ENCODE assay signal across 27 mouse cellular contexts in genomic region chr6:82926528-82926927, GRCm38 (mm10). TPM values are rescaled to one million over a fixed set of nuclear protein-coding genes. Genes with fewer than 3 reads are reported as not detected.
DNase-seq lines count a peak whose midpoint lies in the region; ATAC-seq and TF ChIP-seq lines count a peak whose summit lies in the region.
"Had no signal": no experiment of that assay in that cellular context is flagged by ENCODE, and none has a peak within 500 bp of the region (broad histone marks: within the 10 kb centered on the region; RNA-seq: fewer than 3 reads in every experiment).

No protein-coding gene starts in this region.

- H3K27me3 ChIP-seq in hindbrain, postnatal 0 days (ENCODE audit: insufficient read depth, low read length) = no peaks in the 10 kb centered on the region
- no peaks in the 10 kb centered on the region for H3K27me3 ChIP-seq in hindbrain, embryonic 12.5 days
- H3K27me3 ChIP-seq: embryonic facial prominence, embryonic 12.5 days; forebrain, embryonic 13.5 days; midbrain, embryonic 13.5 days; neural tube, embryonic 13.5 days had no signal

- H3K4me1 ChIP-seq in hindbrain, postnatal 0 days (ENCODE audit: insufficient read depth, low read length) = no peaks in the 10 kb centered on the region
- H3K4me1 ChIP-seq in hindbrain, embryonic 12.5 days = no peaks in the 10 kb centered on the region
- H3K4me1 ChIP-seq: embryonic facial prominence, embryonic 12.5 days; forebrain, embryonic 13.5 days; limb, embryonic 12.5 days; liver, embryonic 13.5 days; midbrain, embryonic 13.5 days; neural tube, embryonic 13.5 days had no signal

- H3K9me3 ChIP-seq in hindbrain, postnatal 0 days (ENCODE audit: low read length) = no peaks in the 10 kb centered on the region
- H3K9me3 ChIP-seq in hindbrain, embryonic 12.5 days (replicated peaks) = no peaks in the 10 kb centered on the region
- H3K9me3 ChIP-seq: embryonic facial prominence, embryonic 12.5 days; forebrain, embryonic 13.5 days; limb, embryonic 12.5 days; liver, embryonic 13.5 days; midbrain, embryonic 13.5 days had no signal

- peak; percentile 43; the same call in 1 of the 2 replicates for ATAC-seq in hindbrain, postnatal 0 days
- ATAC-seq in hindbrain, embryonic 12.5 days (ENCODE audit: low FRiP score) = no peak
- ATAC-seq in monocyte, adult 5-6 weeks (replicated peaks; ENCODE audit: insufficient number of reproducible peaks, low FRiP score, low TSS enrichment, poor library complexity, severe bottlenecking) = no peak
- ATAC-seq: forebrain, embryonic 13.5 days; midbrain, embryonic 13.5 days had no signal

- peak; percentile 50 for DNase-seq in cerebellum, adult 11-12 months
- no peak for DNase-seq in cerebellum, adult 11 months
- DNase-seq in hindbrain, postnatal 0 days (ENCODE audit: low spot score) = peak; percentile 46
- DNase-seq in brain, adult 2 months (ENCODE audit: low read depth, low spot score) = peak; percentile 72
- peak; percentile 55 for DNase-seq in cerebellum, adult 9-11 months
- DNase-seq: adrenal gland, postnatal 10 days; gastrocnemius, postnatal 14 days; kidney, adult 8-10 months; kidney, postnatal 10 days; liver, embryonic 13.5 days; lung, adult 2 months; lung, postnatal 14 days; right cerebral cortex, adult 18-20 months; thymus, adult 2 months; thymus, postnatal 4 days had no signal

- H3K27ac ChIP-seq in hindbrain, postnatal 0 days = peak overlapping the region; percentile 56; the same call in 1 of the 2 replicates
- H3K27ac ChIP-seq in hindbrain, embryonic 12.5 days = no peak overlapping the region
- H3K27ac ChIP-seq: embryonic facial prominence, embryonic 12.5 days; forebrain, embryonic 13.5 days; limb, embryonic 12.5 days; liver, embryonic 13.5 days; midbrain, embryonic 13.5 days; neural tube, embryonic 13.5 days; stomach, postnatal 0 days had no signal

- no peak overlapping the region for H3K9ac ChIP-seq in hindbrain, postnatal 0 days (replicated peaks; ENCODE audit: low read length)
- no peak overlapping the region for H3K9ac ChIP-seq in hindbrain, embryonic 12.5 days
- H3K9ac ChIP-seq: embryonic facial prominence, embryonic 12.5 days; forebrain, embryonic 13.5 days; limb, embryonic 12.5 days; liver, embryonic 13.5 days; midbrain, embryonic 13.5 days; neural tube, embryonic 13.5 days had no signal

- no peak overlapping the region for H3K4me2 ChIP-seq in hindbrain, postnatal 0 days (ENCODE audit: low read depth, low read length)
- no peak overlapping the region for H3K4me2 ChIP-seq in hindbrain, embryonic 12.5 days (replicated peaks)
- H3K4me2 ChIP-seq: embryonic facial prominence, embryonic 12.5 days; forebrain, embryonic 13.5 days; heart, embryonic 11.5 days; limb, embryonic 12.5 days; liver, embryonic 13.5 days; midbrain, embryonic 13.5 days; neural tube, embryonic 13.5 days had no signal

- peaks cover 1% of the 10 kb centered on the region; the same call in 1 of the 2 replicates for H3K36me3 ChIP-seq in hindbrain, postnatal 0 days (ENCODE audit: insufficient read depth, low read length)
- peaks cover 7% of the 10 kb centered on the region for H3K36me3 ChIP-seq in hindbrain, embryonic 12.5 days
- H3K36me3 ChIP-seq: embryonic facial prominence, embryonic 12.5 days; liver, embryonic 13.5 days had no signal

- no peak overlapping the region for H3K4me3 ChIP-seq in hindbrain, postnatal 0 days (ENCODE audit: low read length)
- H3K4me3 ChIP-seq in hindbrain, embryonic 12.5 days = no peak overlapping the region
- H3K4me3 ChIP-seq: embryonic facial prominence, embryonic 12.5 days; forebrain, embryonic 13.5 days; limb, embryonic 12.5 days; liver, embryonic 13.5 days; megakaryocyte, embryonic 14.5 days; midbrain, embryonic 13.5 days; myocyte; neural tube, embryonic 13.5 days had no signal

- 66% methylated on average over 7 of the region's 7 CpGs for WGBS in hindbrain, postnatal 0 days
- WGBS in hindbrain, embryonic 12.5 days = 85% methylated on average over 7 of the region's 7 CpGs

- no peak for TF ChIP-seq CTCF in hindbrain, postnatal 0 days (IDR thresholded peaks at IDR 0.05; ENCODE audit: low read depth)

RNA-seq across cellular contexts. Expression of gene Sema4f, which starts 13.0 kb away (rescaled TPM):
- 19.2 and 21.6 TPM in 2 replicates for total RNA-seq in hindbrain, postnatal 0 days (2014; rRNA removed)
- polyA plus RNA-seq in hindbrain, postnatal 0 days (2015; fragmentation: Nextera tagmentation; extraction: Ambion mirVana) = 18.1 and 19.4 TPM in 2 replicates
- polyA plus RNA-seq in hindbrain, embryonic 12.5 days (2016; fragmentation: Nextera tagmentation; extraction: Ambion mirVana) = 10.8 and 10.9 TPM in 2 replicates
- not detected in 3 replicates for total RNA-seq in monocyte, adult 5-6 weeks (2017)
- polyA plus RNA-seq: heart, postnatal 0 days had no signal

RNA-seq across cellular contexts. Expression of gene M1ap, which starts 20.2 kb away (rescaled TPM):
- total RNA-seq in hindbrain, postnatal 0 days (2014; rRNA removed) = 0.16 TPM in 1 of 2 replicates, not detected in the other
- polyA plus RNA-seq in hindbrain, postnatal 0 days (2015; fragmentation: Nextera tagmentation; extraction: Ambion mirVana) = 0.24 and 0.38 TPM in 2 replicates
- 0.20 and 1.1 TPM in 2 replicates for polyA plus RNA-seq in hindbrain, embryonic 12.5 days (2016; fragmentation: Nextera tagmentation; extraction: Ambion mirVana)
- total RNA-seq in monocyte, adult 5-6 weeks (2017) = 1.8 TPM in 1 of 3 replicates, not detected in the others
- polyA plus RNA-seq: forebrain, embryonic 13.5 days; midbrain, embryonic 13.5 days; neural tube, embryonic 13.5 days had no signal

Comparison
In these comparisons a context has a peak if more than half of its experiments do, and no peak if none do; other contexts are left out.
1. RNA of gene Sema4f, which starts 13.0 kb away (total RNA-seq): 19.2 to 21.6 TPM in hindbrain, postnatal 0 days; not detected in monocyte, adult 5-6 weeks; every median in the first group is over 10 times any median in the second.